Mouse (Mus musculus) embryonic fibroblast, embryonic 13.5 days (primary cell): Measurements from ENCODE around the gene 1700010B08Rik. TPM values are rescaled to one million over a fixed set of nuclear protein-coding genes. Genes with fewer than 3 reads are reported as not detected.
"Not testable (repeated sequence)": the region's sequence is repeated elsewhere in the genome, so short reads cannot be mapped to it uniquely, and the experiment has no call there.

Experiments
- H3K27ac ChIP-seq: 2 replicates; pipeline ENCODE4 v1.5.1; 2012; ENCODE audit warnings: low read length, control low read depth, inconsistent platforms; ENCODE audit not compliant: insufficient read depth
- H3K4me1 ChIP-seq: 2 replicates; pipeline ENCODE4 v1.6.1; 2011; ENCODE audit warnings: low read length; ENCODE audit not compliant: control insufficient read depth, insufficient read depth
- H3K4me3 ChIP-seq: 2 replicates; pipeline ENCODE4 v1.5.1; 2011; ENCODE audit warnings: mild to moderate bottlenecking, control low read depth, low read length; ENCODE audit not compliant: insufficient read depth
- CTCF ChIP-seq: IDR thresholded peaks from 2 replicates; pipeline ENCODE4 v1.5.1; 2011; ENCODE audit warnings: mild to moderate bottlenecking, control low read depth, low read length, moderate library complexity, borderline replicate concordance; ENCODE audit not compliant: insufficient read depth
- POLR2A ChIP-seq: IDR thresholded peaks from 2 replicates; pipeline ENCODE4 v1.6.1; 2011; ENCODE audit warnings: low read depth, mild to moderate bottlenecking, control low read depth, low read length, moderate library complexity
- polyA plus RNA-seq: library from polyadenylated mRNA; stranded (reverse); fragments of >200 nt; gene quantifications from 2 replicates; pipeline ENCODE4 v1.2.4, GENCODE M21; 2011; ENCODE audit warnings: low read depth; ENCODE audit not compliant: missing spikeins, insufficient read length

The 1700010B08Rik gene
- polyA plus RNA-seq, 1 experiment = not detected

GRCm38 (mm10) chr2:173691748-173692147 lies 27.5 kb upstream of the 1700010B08Rik start:
- no peaks in the 10 kb centered on the region for H3K4me1 ChIP-seq
- H3K4me3 ChIP-seq = no peak overlapping the region
- TF ChIP-seq POLR2A = no peak
- no peak overlapping the region for H3K27ac ChIP-seq

GRCm38 (mm10) chr2:173692693-173693092 lies 26.5 kb upstream of the 1700010B08Rik start:
- no peak for TF ChIP-seq POLR2A
- TF ChIP-seq CTCF = no peak
- Histone ChIP-seq H3K4me1 (no peaks in the 10 kb centered on the region), H3K4me3 (no peak overlapping the region), H3K27ac (no peak overlapping the region)

GRCm38 (mm10) chr2:173698850-173699249 lies 20.4 kb upstream of the 1700010B08Rik start:
- Histone ChIP-seq H3K27ac (no peak overlapping the region), H3K4me1 (peaks cover 10% of the 10 kb centered on the region), H3K4me3 (no peak overlapping the region)
- TF ChIP-seq POLR2A (no peak), CTCF (no peak)

- TF ChIP-seq CTCF = no peak
- no peak for TF ChIP-seq POLR2A
- no peak overlapping the region for H3K27ac ChIP-seq
- peaks cover 13% of the 10 kb centered on the region for H3K4me1 ChIP-seq
- H3K4me3 ChIP-seq = no peak overlapping the region
These were observed 16.9 kb upstream of the 1700010B08Rik start for GRCm38 (mm10) chr2:173702096-173702866.

GRCm38 (mm10) chr2:173702867-173703237 lies 16.4 kb upstream of the 1700010B08Rik start:
- TF ChIP-seq POLR2A (no peak), CTCF (no peak)
- Histone ChIP-seq H3K4me1 (peaks cover 13% of the 10 kb centered on the region), H3K4me3 (no peak overlapping the region), H3K27ac (no peak overlapping the region)

- Histone ChIP-seq H3K4me3 (no peak overlapping the region), H3K4me1 (peaks cover 7% of the 10 kb centered on the region; the same call in 1 of the 2 replicates), H3K27ac (no peak overlapping the region)
- no peak for TF ChIP-seq CTCF
- no peak for TF ChIP-seq POLR2A
These were observed 13.2 kb upstream of the 1700010B08Rik start for GRCm38 (mm10) chr2:173705827-173706551.

GRCm38 (mm10) chr2:173707626-173708025 lies 11.6 kb upstream of the 1700010B08Rik start:
- not testable (repeated sequence) for H3K4me1 ChIP-seq, H3K27ac ChIP-seq, H3K4me3 ChIP-seq

- TF ChIP-seq POLR2A (no peak), CTCF (no peak)
- Histone ChIP-seq H3K27ac (no peak overlapping the region), H3K4me3 (no peak overlapping the region), H3K4me1 (peaks cover 3% of the 10 kb centered on the region; the same call in 1 of the 2 replicates)
These were observed 9.0 kb upstream of the 1700010B08Rik start for GRCm38 (mm10) chr2:173710193-173710592.

- Histone ChIP-seq H3K4me3 (no peak overlapping the region), H3K27ac (no peak overlapping the region), H3K4me1 (no peaks in the 10 kb centered on the region; the same call in 1 of the 2 replicates)
- TF ChIP-seq CTCF = no peak
- no peak for TF ChIP-seq POLR2A
These were observed 6.6 kb upstream of the 1700010B08Rik start for GRCm38 (mm10) chr2:173712656-173713055.

- TF ChIP-seq CTCF (no peak), POLR2A (no peak)
- Histone ChIP-seq H3K4me1 (no peaks in the 10 kb centered on the region; the same call in 1 of the 2 replicates), H3K4me3 (no peak overlapping the region), H3K27ac (no peak overlapping the region)
These were observed 6.0 kb upstream of the 1700010B08Rik start for GRCm38 (mm10) chr2:173713241-173713640.
